Mouse (Mus musculus) layer of hippocampus, adult 9-11 months (tissue): ENCODE measurements around the gene Tnfsf10.
"Not testable (repeated sequence)": the region's sequence is repeated elsewhere in the genome, so short reads cannot be mapped to it uniquely, and the experiment has no call there.

Source experiments
- DNase-seq: peaks from one replicate; pipeline ENCODE4 v3.0.0; 2022

The Tnfsf10 gene

GRCm38 (mm10) chr3:27316559-27317287, at the start of gene Tnfsf10:
TSS of gene Tnfsf10 (plus strand) at chr3:27317028.
- no peak for DNase-seq

DNA sequence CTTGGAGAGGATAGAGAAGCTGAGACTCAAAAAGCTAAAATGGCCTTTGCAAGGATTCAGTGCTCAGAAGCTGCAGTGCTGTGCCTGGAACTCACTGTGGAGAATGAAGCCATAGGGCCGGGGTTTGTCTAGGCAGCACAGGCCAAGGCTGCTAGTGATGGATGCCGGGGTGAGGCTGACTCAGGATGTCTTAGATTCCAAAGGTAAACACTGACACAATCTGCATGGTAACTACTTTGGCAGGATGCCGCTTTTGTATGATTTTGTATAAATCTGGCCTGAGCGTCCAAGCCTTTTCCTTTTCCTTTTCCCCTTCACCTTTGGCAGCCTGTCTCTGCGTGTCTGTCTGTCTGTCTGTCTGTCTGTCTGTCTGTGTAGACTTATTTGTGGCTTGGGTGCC, 49.5 kb upstream of the Tnfsf10 start:
- no peak for DNase-seq

GRCm38 (mm10) chr3:27267887-27268286, 48.9 kb upstream of the Tnfsf10 start:
- no peak for DNase-seq

DNA sequence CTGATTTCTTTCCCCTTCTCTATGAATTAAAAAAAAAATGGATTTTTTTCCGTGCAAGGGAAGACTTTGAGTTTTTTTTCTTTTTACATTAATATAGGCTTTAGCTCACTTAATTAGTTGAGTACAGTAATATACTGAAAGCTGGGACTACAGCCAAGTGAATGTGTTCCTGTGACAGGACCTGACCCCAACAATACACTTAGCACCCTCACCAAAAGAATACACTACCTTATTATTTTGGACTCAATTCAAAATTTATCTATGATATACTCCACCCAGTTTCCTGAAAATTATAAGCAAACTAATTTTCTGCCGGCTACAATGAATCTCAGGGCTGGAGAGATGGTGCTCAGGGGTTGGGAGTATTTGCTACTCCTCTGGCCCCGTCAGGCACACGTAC, 47.7 kb upstream of the Tnfsf10 start:
- no peak for DNase-seq

DNA sequence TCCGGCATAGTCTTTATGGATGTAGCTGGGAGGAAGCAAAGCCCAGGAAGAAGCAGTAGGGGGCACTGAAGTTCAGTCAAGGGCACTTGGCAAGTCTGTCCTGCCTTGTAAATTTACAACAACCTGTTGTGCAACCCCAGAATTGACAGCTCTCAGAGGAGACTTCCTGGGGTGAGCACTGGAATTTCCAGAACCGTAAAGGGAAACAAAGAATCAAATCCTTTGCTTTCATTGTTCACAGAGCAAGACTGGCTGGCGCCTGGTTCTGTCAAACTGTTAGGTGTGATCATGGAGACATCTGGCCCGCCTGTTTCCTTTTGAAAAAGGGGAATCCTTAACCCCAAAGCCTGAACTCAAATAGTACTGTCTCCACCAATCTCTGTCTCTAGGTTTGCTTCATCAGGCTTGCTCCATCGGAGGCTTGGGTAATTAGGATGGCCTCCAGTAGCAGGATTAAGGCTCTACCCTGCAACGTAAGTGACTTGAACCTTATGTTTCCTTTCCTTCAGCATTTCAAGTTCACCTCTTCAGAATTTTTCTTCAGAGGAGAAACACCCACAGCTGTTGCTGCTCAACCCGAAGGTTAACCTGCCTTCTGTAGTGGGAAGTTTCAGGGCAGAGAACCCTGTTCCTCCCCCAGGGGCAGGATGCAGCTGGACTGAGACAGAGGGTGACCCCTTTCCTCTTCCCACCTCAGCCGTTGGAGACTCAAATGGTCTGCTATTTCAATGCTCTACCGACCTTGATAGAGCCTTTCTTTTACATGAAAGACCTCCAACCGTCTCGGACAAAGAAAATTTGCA, 46.5 kb upstream of the Tnfsf10 start:
- no peak for DNase-seq

GRCm38 (mm10) chr3:27272926-27273745, 43.7 kb upstream of the Tnfsf10 start:
- DNase-seq: no peak

GRCm38 (mm10) chr3:27279286-27279925, 37.4 kb upstream of the Tnfsf10 start:
- DNase-seq: not testable (repeated sequence)

DNA sequence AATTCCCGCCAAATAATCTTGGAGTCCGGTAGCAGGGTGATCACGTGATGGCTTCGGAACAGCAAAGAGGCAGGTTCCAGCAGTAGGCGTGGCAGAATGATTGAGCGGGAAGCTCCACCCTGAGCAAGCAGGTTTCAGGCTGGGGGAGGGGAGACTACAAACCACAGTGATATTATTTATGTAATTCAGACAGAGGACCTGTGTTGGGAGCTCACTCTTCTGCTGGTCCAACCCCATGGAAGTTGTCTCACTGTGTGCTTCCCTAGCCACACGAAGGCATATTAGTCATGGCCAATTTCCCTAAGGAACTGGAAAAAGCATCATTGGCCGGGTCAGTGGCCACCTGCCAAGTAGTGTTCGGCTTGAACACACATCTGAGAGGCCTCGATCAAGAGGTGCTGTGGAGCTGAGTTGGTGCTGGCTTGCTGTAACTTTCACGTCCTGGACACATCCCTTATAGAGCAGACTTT, 36.5 kb upstream of the Tnfsf10 start:
- DNase-seq: no peak

DNA sequence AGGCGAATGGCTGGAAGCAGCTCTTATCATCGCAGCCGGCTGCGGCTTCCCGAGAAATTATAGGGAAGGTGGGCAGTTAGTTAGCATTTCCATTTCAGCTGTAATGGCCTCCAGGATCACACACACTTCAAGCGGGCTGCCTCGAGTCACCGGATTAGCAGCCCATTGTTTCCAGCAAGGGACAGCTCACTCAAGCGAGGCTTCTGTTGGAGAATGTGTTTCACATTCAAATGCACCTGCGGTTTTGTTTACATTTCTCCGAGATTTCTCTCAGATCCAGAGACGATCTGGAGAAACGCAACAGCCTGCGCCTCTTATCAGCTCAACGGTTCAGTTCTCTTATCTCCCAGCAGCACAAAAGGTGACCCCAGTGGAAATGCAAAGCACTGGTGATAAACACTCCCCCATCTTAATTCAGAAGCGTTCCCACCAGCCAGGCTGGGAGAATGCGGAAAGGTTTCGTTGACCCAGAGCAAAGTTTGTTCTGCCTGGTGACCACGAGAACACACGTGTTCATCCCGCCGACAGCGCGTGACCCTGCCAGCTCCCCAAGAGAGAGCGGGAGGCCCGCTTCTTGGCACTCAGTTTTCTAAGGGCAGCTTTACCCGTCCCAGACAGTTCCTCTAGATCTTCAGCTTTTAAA, 33.6 kb upstream of the Tnfsf10 start:
- peak; percentile 18 for DNase-seq

DNA sequence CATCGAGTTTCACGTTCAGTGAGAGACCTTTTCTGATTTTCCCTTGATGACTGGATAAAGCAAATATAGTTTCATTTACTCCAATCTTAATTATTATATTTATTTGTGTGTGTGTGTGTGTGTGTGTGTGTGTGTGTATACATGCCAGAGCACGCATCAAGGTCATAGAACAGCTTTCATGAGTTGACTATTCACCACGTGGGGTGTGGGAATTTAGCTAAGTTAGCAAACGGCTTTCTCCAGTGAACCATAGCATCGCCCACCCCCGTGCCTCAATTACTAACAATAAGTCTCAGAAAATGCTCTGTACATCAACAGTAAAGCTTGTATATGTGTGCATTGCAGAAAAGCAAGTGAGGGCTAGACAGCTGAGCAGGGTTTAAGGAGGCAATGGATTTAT, 33.0 kb upstream of the Tnfsf10 start:
- DNase-seq: no peak

DNA sequence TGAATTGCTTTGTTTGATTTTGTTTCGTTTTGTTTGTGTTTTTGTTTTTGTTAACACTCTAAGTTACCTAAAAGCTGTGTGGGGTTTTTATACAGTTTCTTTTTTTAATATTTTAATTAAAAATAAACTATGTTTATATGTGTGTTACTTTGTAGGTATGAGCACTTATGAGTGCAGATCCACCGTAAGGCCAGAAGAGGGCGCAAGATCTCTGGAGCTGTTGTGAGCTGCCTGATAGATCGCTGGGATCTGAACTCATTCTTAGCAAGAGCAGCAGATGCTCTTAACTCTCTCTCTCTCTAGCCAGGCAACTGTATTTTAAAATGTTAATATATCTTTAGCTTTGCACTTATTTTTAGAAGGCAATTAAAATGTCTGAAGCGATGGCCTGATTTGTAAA, 32.6 kb upstream of the Tnfsf10 start:
- no peak for DNase-seq

- no peak for DNase-seq
Observed at GRCm38 (mm10) chr3:27285072-27285471, 31.8 kb upstream of the Tnfsf10 start.

DNA sequence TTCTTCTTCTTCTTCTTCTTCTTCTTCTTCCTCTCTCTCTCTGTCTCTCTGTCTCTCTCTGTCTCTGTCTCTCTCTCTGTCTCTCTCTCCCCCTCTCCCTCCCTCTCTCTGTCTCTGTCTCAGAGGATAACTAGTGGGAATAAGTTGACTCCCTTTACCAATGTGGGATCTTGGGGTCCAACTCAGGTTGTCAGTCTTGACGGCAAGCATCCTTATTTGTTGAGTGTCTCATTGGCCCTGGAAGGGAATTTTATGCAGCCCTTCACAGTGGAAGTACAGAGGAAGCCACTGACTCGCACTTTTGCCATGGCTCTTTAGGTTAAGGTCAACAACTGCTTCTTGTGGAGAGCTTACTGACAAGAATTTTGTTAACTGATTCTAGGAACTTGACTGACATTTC, 28.5 kb upstream of the Tnfsf10 start:
- DNase-seq: no peak

DNA sequence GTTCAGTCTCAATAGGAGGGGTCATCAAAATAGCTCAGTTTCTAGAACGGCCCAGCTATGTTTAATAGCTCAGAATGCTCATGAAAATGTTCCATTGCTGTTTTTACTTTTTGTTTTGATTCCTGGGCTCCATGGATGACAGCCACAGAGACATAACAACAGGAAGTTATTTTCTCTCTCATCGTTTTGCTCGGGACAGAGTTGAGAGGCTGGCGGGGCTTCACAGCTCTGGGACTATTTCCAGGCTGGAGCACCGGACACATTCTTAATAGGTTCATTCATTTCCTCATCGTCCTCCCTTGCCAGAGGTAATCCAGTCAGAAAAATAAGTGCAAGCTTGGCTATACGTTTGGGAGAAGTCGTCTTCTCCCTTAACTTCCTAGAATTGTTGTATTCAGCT, 27.9 kb upstream of the Tnfsf10 start:
- DNase-seq: no peak

- DNase-seq: no peak
Observed at GRCm38 (mm10) chr3:27290285-27290684, 26.5 kb upstream of the Tnfsf10 start.

DNA sequence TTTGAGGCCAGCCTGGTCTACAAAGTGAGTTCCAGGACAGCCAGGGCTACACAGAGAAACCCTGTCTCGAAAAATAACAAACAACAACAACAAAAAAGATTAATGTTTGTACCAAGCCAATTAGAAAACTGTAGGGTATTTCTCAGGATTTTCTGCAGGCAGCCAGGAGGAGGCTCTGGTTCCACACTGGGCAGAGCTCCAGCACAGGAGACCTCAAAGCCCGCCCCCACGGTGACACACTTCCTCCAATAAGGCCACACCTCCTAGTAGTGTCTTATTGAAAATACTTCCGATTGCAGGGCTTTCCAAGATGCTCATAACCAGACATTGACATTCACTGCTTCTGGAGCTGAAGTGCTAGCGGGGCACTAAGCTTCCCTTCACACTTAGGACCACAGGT, 25.9 kb upstream of the Tnfsf10 start:
- not testable (repeated sequence) for DNase-seq

DNA sequence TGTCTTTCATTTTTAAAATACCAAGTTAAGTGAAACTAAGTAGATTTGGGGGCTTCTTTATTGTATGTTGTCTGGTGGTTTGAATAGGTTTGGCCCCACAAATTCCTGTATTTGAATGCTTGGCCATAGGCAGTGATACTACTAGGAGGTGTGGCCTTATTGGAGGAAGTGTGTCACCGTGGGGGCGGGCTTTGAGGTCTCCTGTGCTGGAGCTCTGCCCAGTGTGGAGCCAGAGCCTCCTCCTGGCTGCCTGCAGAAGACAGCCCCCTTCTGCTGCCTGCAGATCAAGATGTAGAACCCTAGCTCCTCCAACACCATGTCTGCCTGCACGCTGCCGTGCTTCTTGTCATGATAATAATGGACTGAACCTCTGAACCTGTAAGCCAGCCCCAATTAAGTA, 25.4 kb upstream of the Tnfsf10 start:
- DNase-seq: not testable (repeated sequence)

DNA sequence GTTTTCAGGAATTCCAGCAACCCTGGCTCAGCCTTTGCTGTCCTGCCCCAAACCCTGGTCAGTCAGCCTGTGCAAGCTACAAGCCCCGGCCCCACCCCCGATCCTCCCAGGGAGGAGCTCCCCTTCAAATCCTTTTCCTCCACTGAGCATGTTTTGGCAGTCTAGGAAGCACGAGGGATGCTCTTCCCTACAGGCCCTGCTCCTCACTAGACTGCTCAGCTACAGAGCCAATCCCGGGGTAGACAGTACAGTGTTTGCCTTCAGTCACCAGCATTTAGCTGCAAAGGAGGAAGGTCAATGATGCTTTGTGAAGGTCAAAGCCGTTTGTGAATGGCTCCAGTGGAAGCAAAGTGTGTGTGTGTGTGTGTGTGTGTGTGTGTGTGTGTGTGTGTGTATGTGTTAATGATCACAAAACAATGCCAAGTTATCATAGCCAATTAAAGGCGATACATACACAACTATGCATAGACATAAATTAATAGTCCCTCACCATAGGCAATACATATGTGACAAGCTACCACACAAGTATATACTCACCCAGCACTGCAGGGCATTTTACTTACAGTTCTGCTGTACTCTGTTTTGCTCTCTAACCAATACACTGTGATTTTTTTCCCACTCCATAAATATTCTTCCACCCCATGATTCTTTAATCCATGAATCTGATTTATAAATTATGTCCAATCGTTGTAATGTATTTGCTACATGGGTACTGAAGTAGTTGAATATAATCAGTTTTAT, 23.0 kb upstream of the Tnfsf10 start:
- DNase-seq: no peak

DNA sequence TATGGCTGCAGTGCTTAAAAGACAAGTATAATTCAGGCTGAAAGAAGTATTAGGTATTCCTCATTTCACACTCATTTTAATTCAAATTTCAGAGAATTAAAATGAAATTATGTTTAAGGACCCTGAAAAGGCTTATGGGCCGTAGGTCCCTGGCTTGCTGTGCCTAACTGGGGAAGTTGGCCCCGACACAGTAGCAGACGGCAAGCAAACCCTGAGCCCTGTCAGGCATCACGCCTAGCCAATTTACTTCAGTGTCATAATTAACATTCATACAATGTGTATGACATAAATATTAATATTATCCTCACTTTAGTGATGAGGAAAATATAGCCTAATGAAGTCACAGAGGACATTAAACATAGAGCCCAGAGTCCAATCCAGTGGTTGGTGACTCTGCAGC, 16.4 kb upstream of the Tnfsf10 start:
- DNase-seq: no peak

GRCm38 (mm10) chr3:27302339-27303022, 14.3 kb upstream of the Tnfsf10 start:
- no peak for DNase-seq

DNA sequence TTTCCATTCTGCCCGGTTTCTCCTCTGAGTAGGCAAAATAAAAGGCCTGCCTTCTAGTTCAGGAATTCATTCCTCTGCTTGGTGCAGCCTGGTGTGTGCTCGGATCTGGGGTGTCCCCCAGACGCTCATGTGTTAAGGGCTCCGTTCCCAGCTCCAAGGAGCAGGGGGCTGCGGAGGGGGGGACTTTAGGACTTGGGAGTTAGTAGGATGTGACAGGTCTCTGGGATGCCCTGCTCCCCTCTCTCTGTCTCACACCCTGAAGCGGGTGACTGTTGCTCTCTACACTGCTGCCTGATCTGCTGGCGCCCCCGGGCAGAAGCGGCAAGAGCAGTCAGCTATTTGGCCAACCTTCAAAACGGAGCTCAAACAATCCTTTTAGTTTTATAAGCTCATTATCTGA, 10.0 kb upstream of the Tnfsf10 start:
- no peak for DNase-seq
